Mouse (Mus musculus) CH12.LX (cell line): Measurements from ENCODE around the gene Ppid. TPM values are rescaled to one million over a fixed set of nuclear protein-coding genes. Genes with fewer than 3 reads are reported as not detected.

Source experiments
- DNase-seq: peaks from one replicate; pipeline ENCODE4 v3.0.0-alpha.2; 2013; ENCODE audit errors: extremely low read depth
- H3K27ac ChIP-seq: 2 replicates; pipeline ENCODE4 v1.5.1; 2012; ENCODE audit warnings: low read depth, mild to moderate bottlenecking, control low read depth, moderate library complexity; ENCODE audit not compliant: insufficient read depth
- H3K27me3 ChIP-seq: replicated peaks from 2 replicates; pipeline ENCODE3; 2012; ENCODE audit warnings: inconsistent platforms
- H3K36me3 ChIP-seq, 2 experiments: replicated peaks in 1 of 2; 2 replicates each; pipeline versions ENCODE3 to v1.6.1; 2012; ENCODE audit warnings: inconsistent platforms in 1 of 2, low read length in 1 of 2, mild to moderate bottlenecking in 1 of 2, mixed read lengths in 1 of 2, moderate library complexity in 1 of 2; ENCODE audit not compliant: control insufficient read depth in 1 of 2, insufficient read depth in 1 of 2
- H3K4me1 ChIP-seq, 2 experiments: 2 replicates each; pipeline ENCODE4 v1.6.1; 2012; ENCODE audit warnings: inconsistent platforms in 1 of 2, moderate library complexity in 1 of 2; ENCODE audit not compliant: insufficient read depth in 2 of 2, control insufficient read depth in 1 of 2
- H3K4me2 ChIP-seq: 2 replicates; pipeline ENCODE4 v1.6.1; 2012; ENCODE audit warnings: low read depth, mild to moderate bottlenecking, control low read depth; ENCODE audit not compliant: poor library complexity, insufficient read depth, severe bottlenecking
- H3K4me3 ChIP-seq, 3 experiments: fragments of 150-350 bp in 1 of 3; sonication (generic) in 1 of 3; replicated peaks in 1 of 3; 2 replicates each; pipeline versions ENCODE3 to v1.5.1; 2011 to 2012; ENCODE audit warnings: low read depth in 2 of 3, low read length in 2 of 3, mild to moderate bottlenecking in 2 of 3, moderate library complexity in 2 of 3, control low read depth in 1 of 3, improper control_type of control experiment in 1 of 3, inconsistent platforms in 1 of 3, mixed read lengths in 1 of 3; ENCODE audit not compliant: poor library complexity in 1 of 3
- H3K79me2 ChIP-seq: replicated peaks from 2 replicates; pipeline ENCODE4 v1.6.1; 2012; ENCODE audit warnings: mild to moderate bottlenecking, moderate library complexity; ENCODE audit not compliant: control insufficient read depth, poor library complexity, insufficient read depth, severe bottlenecking; ENCODE audit errors: extremely low read depth
- H3K9ac ChIP-seq: 2 replicates; pipeline ENCODE4 v1.6.1; 2012; ENCODE audit warnings: low read depth, mild to moderate bottlenecking, control low read depth, moderate library complexity; ENCODE audit not compliant: insufficient read depth
- H3K9me3 ChIP-seq: replicated peaks from 2 replicates; pipeline ENCODE3; 2012; ENCODE audit warnings: low read length, inconsistent platforms, mixed read lengths
- CHD1 ChIP-seq: IDR thresholded peaks from 2 replicates; pipeline ENCODE4 v1.6.1; 2012; ENCODE audit warnings: low read depth, low read length, improper control_type of control experiment, inconsistent platforms
- CHD2 ChIP-seq: IDR thresholded peaks from 2 replicates; pipeline ENCODE4 v1.6.1; 2011; ENCODE audit warnings: low read length, improper control_type of control experiment
- CTCF ChIP-seq, 2 experiments: IDR thresholded peaks in 1 of 2; conservative IDR thresholded peaks in 1 of 2; 2 replicates each; pipeline ENCODE4 v1.5.1; 2011 to 2012; ENCODE audit warnings: low read depth in 2 of 2, low read length in 2 of 2, improper control_type of control experiment in 1 of 2, inconsistent platforms in 1 of 2, mild to moderate bottlenecking in 1 of 2, moderate library complexity in 1 of 2
- EP300 ChIP-seq: IDR thresholded peaks from 2 replicates; pipeline ENCODE4 v1.6.1; 2011; ENCODE audit warnings: low read length, improper control_type of control experiment
- ETS1 ChIP-seq: conservative IDR thresholded peaks from 2 replicates; pipeline ENCODE4 v1.6.1; 2012; ENCODE audit warnings: low read depth, mild to moderate bottlenecking, inconsistent platforms, low read length, improper control_type of control experiment, moderate library complexity
- HCFC1 ChIP-seq: IDR thresholded peaks from 2 replicates; pipeline ENCODE4 v1.6.1; 2012; ENCODE audit warnings: low read depth, mild to moderate bottlenecking, inconsistent platforms, low read length, improper control_type of control experiment
- JUND ChIP-seq: conservative IDR thresholded peaks from 2 replicates; pipeline ENCODE4 v1.6.1; 2011; ENCODE audit warnings: low read depth, low read length, improper control_type of control experiment
- KAT2A ChIP-seq: IDR thresholded peaks from 2 replicates; pipeline ENCODE4 v1.6.1; 2012; ENCODE audit warnings: low read length, improper control_type of control experiment, inconsistent platforms; ENCODE audit not compliant: insufficient replicate concordance
- MXI1 ChIP-seq: IDR thresholded peaks from 2 replicates; pipeline ENCODE4 v1.6.1; 2011; ENCODE audit warnings: mild to moderate bottlenecking, low read depth, low read length, improper control_type of control experiment
- MYC ChIP-seq: IDR thresholded peaks from 2 replicates; pipeline ENCODE4 v1.6.1; 2011; ENCODE audit warnings: low read depth, mild to moderate bottlenecking, improper control_type of control experiment, low read length
- NELFE ChIP-seq: IDR thresholded peaks from 2 replicates; pipeline ENCODE4 v1.6.1; 2011; ENCODE audit warnings: low read depth, low read length, improper control_type of control experiment
- NRF1 ChIP-seq: IDR thresholded peaks from 2 replicates; pipeline ENCODE4 v1.6.1; 2014; ENCODE audit warnings: low read depth, mild to moderate bottlenecking, inconsistent platforms, low read length, improper control_type of control experiment, moderate library complexity
- PAX5 ChIP-seq: IDR thresholded peaks from 2 replicates; pipeline ENCODE4 v1.6.1; 2012; ENCODE audit warnings: low read length, inconsistent platforms, mixed read lengths
- POLR2A ChIP-seq: IDR thresholded peaks from 2 replicates; pipeline ENCODE4 v1.6.1; 2011; ENCODE audit warnings: low read depth, mild to moderate bottlenecking, improper control_type of control experiment, low read length
- POLR2AphosphoS2 ChIP-seq: IDR thresholded peaks from 2 replicates; pipeline ENCODE4 v1.6.1; 2011; ENCODE audit warnings: low read depth, low read length, improper control_type of control experiment
- RAD21 ChIP-seq: IDR thresholded peaks from 2 replicates; pipeline ENCODE4 v1.6.1; 2011; ENCODE audit warnings: low read depth, mild to moderate bottlenecking, low read length, improper control_type of control experiment, moderate library complexity
- SIN3A ChIP-seq: IDR thresholded peaks from 2 replicates; pipeline ENCODE4 v1.6.1; 2012; ENCODE audit warnings: low read length, improper control_type of control experiment, inconsistent platforms
- TCF12 ChIP-seq: IDR thresholded peaks from 2 replicates; pipeline ENCODE4 v1.6.1; 2014; ENCODE audit warnings: low read depth, mild to moderate bottlenecking, inconsistent platforms, low read length, improper control_type of control experiment
- UBTF ChIP-seq: IDR thresholded peaks from 2 replicates; pipeline ENCODE4 v1.6.1; 2012; ENCODE audit warnings: low read depth, mild to moderate bottlenecking, inconsistent platforms, low read length, improper control_type of control experiment, moderate library complexity
- USF2 ChIP-seq: conservative IDR thresholded peaks from 2 replicates; pipeline ENCODE4 v1.6.1; 2011; ENCODE audit warnings: low read depth, low read length, improper control_type of control experiment
- ZMIZ1 ChIP-seq: IDR thresholded peaks from 2 replicates; pipeline ENCODE4 v1.6.1; 2012; ENCODE audit warnings: low read depth, mild to moderate bottlenecking, inconsistent platforms, low read length, improper control_type of control experiment
- ZNF384 ChIP-seq: IDR thresholded peaks from 2 replicates; pipeline ENCODE4 v1.6.1; 2012; ENCODE audit warnings: low read depth, low read length, improper control_type of control experiment, inconsistent platforms
- dilution Hi-C: fragments of 300-500 bp; cut with MboI; formaldehyde crosslinking; loops from 2 replicates; pipeline ENCODE4 v1.14.3; 2020; ENCODE audit warnings: low sequenced_read_pairs; ENCODE audit not compliant: extremely low pct_unique_long_range_greater_than_20kb, extremely low pct_ligation_motif_present
- in situ Hi-C: fragments of 300-500 bp; cut with MboI; formaldehyde crosslinking; loops from 3 replicates; pipeline ENCODE4 v1.14.3; 2019; ENCODE audit warnings: low sequenced_read_pairs, low pct_ligation_motif_present, low pct_unique_long_range_greater_than_20kb, mixed read lengths
- polyA plus RNA-seq: library from polyadenylated mRNA; unstranded; fragments of >175 nt; gene quantifications from 2 replicates; pipeline ENCODE4 v1.2.1, GENCODE M21; 2012; ENCODE audit warnings: low read depth; ENCODE audit not compliant: insufficient read length
- total RNA-seq, 2 experiments: library from RNA; depleted of rRNA; stranded (reverse); fragments of 300-350 nt in 1 of 2; fragments of >200 nt in 1 of 2; gene quantifications; 2 replicates each; pipeline ENCODE4 v1.2.3; 2012 to 2014

Gene Ppid
- total and polyA plus RNA-seq, 3 experiments = 129 to 438 (median 335) TPM

GRCm38 (mm10) chr3:79627484-79628181 is 36.5 kb downstream of the Ppid start:
- in situ Hi-C loops (no loop called here), dilution Hi-C loops (no loop called here)
- peak; percentile 56 for DNase-seq
- no peak for TF ChIP-seq UBTF
- TF ChIP-seq MYC = no peak
- no peak; the same call in 1 of the 2 replicates for TF ChIP-seq SIN3A
- peak in 1 of 2 experiments; percentile 62; a peak in 2 of 4 replicates for TF ChIP-seq CTCF (conservative IDR thresholded peaks at IDR 0.05 in 1 of 2, IDR thresholded peaks at IDR 0.05 in 1 of 2; ENCODE audit: low read depth in 2 of 2, low read length in 2 of 2)
- no peak for TF ChIP-seq ZMIZ1
- TF ChIP-seq JUND = no peak
- peaks cover 7% of the 10 kb centered on the region for H3K79me2 ChIP-seq
- no peak overlapping the region for H3K27ac ChIP-seq
- H3K9ac ChIP-seq = peak overlapping the region; percentile 73; the same call in 1 of the 2 replicates
- peaks cover 0 to 5% of the 10 kb centered on the region in 2 experiments; a peak in 2 of 4 replicates for H3K4me1 ChIP-seq
- H3K9me3 ChIP-seq = no peaks in the 10 kb centered on the region
- peaks cover 5 to 15% of the 10 kb centered on the region in 2 experiments for H3K36me3 ChIP-seq
- H3K4me2 ChIP-seq = peak overlapping the region; percentile 69; the same call in 1 of the 2 replicates
- H3K27me3 ChIP-seq = no peaks in the 10 kb centered on the region
- peak overlapping the region; percentile 61 to 89 (median 81) for H3K4me3 ChIP-seq

GRCm38 (mm10) chr3:79628182-79628560 is 37.0 kb downstream of the Ppid start:
- Histone ChIP-seq H3K9me3 (no peaks in the 10 kb centered on the region), H3K4me3 (peak overlapping the region; percentile 61 to 89 (median 81)), H3K27ac (peak overlapping the region; percentile 81), H3K79me2 (peaks cover 7% of the 10 kb centered on the region), H3K4me2 (peak overlapping the region; percentile 69; the same call in 1 of the 2 replicates), H3K36me3 (peaks cover 3 to 15% of the 10 kb centered on the region in 2 experiments), H3K9ac (peak overlapping the region; percentile 73; the same call in 1 of the 2 replicates), H3K4me1 (peaks cover 0 to 5% of the 10 kb centered on the region in 2 experiments; a peak in 2 of 4 replicates), H3K27me3 (no peaks in the 10 kb centered on the region)
- TF ChIP-seq TCF12 (no peak), CHD1 (no peak)
- dilution Hi-C loops = no loop called here
- in situ Hi-C loops = no loop called here
- DNase-seq = peak; percentile 41

- dilution Hi-C loops = no loop called here
- no peaks in the 10 kb centered on the region for H3K27me3 ChIP-seq
- H3K9ac ChIP-seq = peak within 1 kb of the TSS; percentile 73
- peaks cover 4 to 21% of the 10 kb centered on the region in 2 experiments for H3K36me3 ChIP-seq
- in situ Hi-C loops = no loop called here
- H3K27ac ChIP-seq = peak within 1 kb of the TSS; percentile 81
- H3K79me2 ChIP-seq = peaks cover 7% of the 10 kb centered on the region
- peak within 1 kb of the TSS; percentile 72 for H3K4me2 ChIP-seq
- no peaks in the 10 kb centered on the region for H3K9me3 ChIP-seq
- peak; percentile 99 for DNase-seq
- peaks cover 0 to 5% of the 10 kb centered on the region in 2 experiments; a peak in 2 of 4 replicates for H3K4me1 ChIP-seq
- peak within 1 kb of the TSS; percentile 61 to 96 (median 88) for H3K4me3 ChIP-seq
- TF ChIP-seq KAT2A (peak; percentile 97), NELFE (peak; percentile 51; the same call in 1 of the 2 replicates), EP300 (no peak), USF2 (0 out of 2 replicates have a peak, but pooled peaks have one; percentile 30), TCF12 (peak; percentile 51; the same call in 1 of the 2 replicates), ZNF384 (no peak), SIN3A (no peak; the same call in 1 of the 2 replicates), NRF1 (peak; percentile 97), MXI1 (0 out of 2 replicates have a peak, but pooled peaks have one; percentile 48), CTCF (conservative IDR thresholded peaks at IDR 0.05 in 1 of 2, IDR thresholded peaks at IDR 0.05 in 1 of 2; ENCODE audit: low read depth in 2 of 2, low read length in 2 of 2) (no peak), RAD21 (no peak), POLR2AphosphoS2 (0 out of 2 replicates have a peak, but pooled peaks have one; percentile 48), JUND (no peak), ETS1 (no peak; the same call in 1 of the 2 replicates), PAX5 (no peak), CHD2 (peak; percentile 68), POLR2A (peak; percentile 79), HCFC1 (peak; percentile 99)
These were observed 37.6 kb downstream of the Ppid start, which contains the start of gene 4930579G24Rik for GRCm38 (mm10) chr3:79628561-79629415. 4930579G24Rik (plus strand) TSS chr3:79629079.
